Mouse (Mus musculus): ENCODE results near the gene Nubpl.

GRCm38 (mm10) chr12:52346611-52347010 is 249.1 kb downstream of the Nubpl start:
- TF ChIP-seq CTCF (IDR thresholded peaks at IDR 0.05; ENCODE audit: extremely low read depth, insufficient read depth, insufficient read length, insufficient replicate concordance) (no peak), POLR2A (IDR thresholded peaks at IDR 0.05; ENCODE audit: low read depth, low read length) (no peak)
